Mouse (Mus musculus) layer of hippocampus, adult 6 months (tissue): Measurements from ENCODE around the gene Sdc3. TPM values are rescaled to one million over a fixed set of nuclear protein-coding genes. Genes with fewer than 3 reads are reported as not detected.

Source experiments
- long read RNA-seq, 2 experiments: library from polyadenylated mRNA; unstranded; transcript quantifications; one replicate each; pipeline ENCODE4 v2.0.0; 2019 to 2020
- polyA plus RNA-seq: library from polyadenylated mRNA; unstranded; fragments of <200 nt; fragmentation: Nextera tagmentation; gene quantifications from 2 replicates; pipeline ENCODE4 v1.2.3, GENCODE M21; 2021

Gene Sdc3
- 39.9 and 63.4 TPM in 2 replicates for polyA plus RNA-seq
- long read RNA-seq, experiment 1, full-length matches to known transcripts = 6 of 38 reads
- long read RNA-seq, experiment 1, partial matches to known transcripts = 4 of 38 reads
- long read RNA-seq, experiment 1, other reads (novel, unspliced or antisense) = 28 of 38 reads
- long read RNA-seq, experiment 2, full-length matches to known transcripts = 121 of 383 reads
- long read RNA-seq, experiment 2, partial matches to known transcripts = 30 of 383 reads
- long read RNA-seq, experiment 2, other reads (novel, unspliced or antisense) = 232 of 383 reads

GRCm38 (mm10) chr4:130792376-130793179, at the start of gene Sdc3:
Gene Sdc3, plus strand, starts transcription at chr4:130792537.

Other genes starting within 250 kb of the Sdc3 start
- 0.67 and 1.1 TPM in 2 replicates for gene Nkain1, start 218.4 kb upstream of the Sdc3 start, polyA plus RNA-seq
- 30.3 and 32.1 TPM in 2 replicates for gene Pum1, start 129.2 kb upstream of the Sdc3 start, polyA plus RNA-seq
- 99.2 and 112 TPM in 2 replicates for gene Laptm5, start 120.6 kb downstream of the Sdc3 start, polyA plus RNA-seq
- gene Matn1, start 151.8 kb downstream of the Sdc3 start, polyA plus RNA-seq = 0.15 and 0.34 TPM in 2 replicates